Mouse (Mus musculus): ENCODE results near the gene D430042O09Rik.

GRCm38 (mm10) chr7:125790039-125790438 is 82.4 kb downstream of the D430042O09Rik start:
- no peak for TF ChIP-seq CTCF (IDR thresholded peaks at IDR 0.05; ENCODE audit: borderline replicate concordance, insufficient read depth, low read length)
- no peak for TF ChIP-seq POLR2A (IDR thresholded peaks at IDR 0.05; ENCODE audit: low read depth, low read length)
